ENCODE assay signal across 8 mouse cellular contexts in the genomic region with DNA sequence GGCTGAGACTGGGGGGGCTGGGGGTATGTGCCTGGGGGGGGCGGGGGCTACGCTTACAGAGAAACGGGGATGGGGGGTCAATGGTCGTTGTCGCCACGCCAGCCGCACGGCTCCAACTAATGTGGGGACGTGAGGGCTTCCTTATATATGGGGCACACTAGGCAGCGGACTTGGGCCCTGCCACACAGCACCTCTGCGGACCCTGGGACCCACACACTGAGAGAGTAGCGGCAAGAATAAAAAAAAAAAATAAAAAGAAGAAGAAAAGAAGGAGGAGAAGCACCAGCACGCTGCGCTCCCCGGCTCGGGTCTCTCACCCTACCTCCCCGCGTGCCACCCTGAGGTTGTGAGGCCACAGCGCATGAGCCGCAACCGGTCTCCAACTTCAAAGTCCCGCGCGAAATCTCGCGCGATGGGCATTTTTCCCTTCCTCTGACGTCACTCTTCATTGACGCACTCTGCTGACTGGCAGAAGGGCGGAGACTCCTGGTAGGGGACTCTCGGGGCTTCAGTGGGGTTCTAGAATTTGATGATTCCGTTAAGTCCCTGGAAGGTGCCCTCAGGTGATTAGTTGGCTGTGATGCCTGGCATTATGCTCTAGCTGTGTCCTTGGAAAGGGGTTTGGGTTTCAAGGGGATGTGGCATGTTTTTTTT. TPM values are rescaled to one million over a fixed set of nuclear protein-coding genes. Genes with fewer than 3 reads are reported as not detected.
DNase-seq lines count a peak whose midpoint lies in the region; ATAC-seq and TF ChIP-seq lines count a peak whose summit lies in the region.

No protein-coding gene starts in this region.

- TF ChIP-seq EP300 in ES-Bruce4 (IDR thresholded peaks at IDR 0.05; ENCODE audit: insufficient read depth, low read depth, low read length), result no peak

- DNase-seq in heart, postnatal 14 days, result peak; percentile 89 to 93
- DNase-seq in layer of hippocampus, adult 11-12 months (ENCODE audit: low spot score), result peak; percentile 93
- DNase-seq in lung, adult 18-20 months, result peak; percentile 93
- peak; percentile 91 for DNase-seq in testis, postnatal 14 days (ENCODE audit: low spot score)

- WGBS in forebrain, embryonic 13.5 days, result 23% methylated on average over 32 of the region's 32 CpGs
- WGBS in neural tube, embryonic 15.5 days, result 20% methylated on average over 31 of the region's 32 CpGs

- peak overlapping the region; percentile 100 for H3K9ac ChIP-seq in ES-Bruce4 (ENCODE audit: low read depth, poor library complexity, severe bottlenecking)
- peak overlapping the region; percentile 76 for H3K9ac ChIP-seq in forebrain, embryonic 13.5 days
- H3K9ac ChIP-seq in neural tube, embryonic 15.5 days (replicated peaks), result peak overlapping the region; percentile 66

- H3K4me3 ChIP-seq in ES-Bruce4 (ENCODE audit: low read depth, low read length), result peak overlapping the region; percentile 96
- peak overlapping the region; percentile 56 for H3K4me3 ChIP-seq in forebrain, embryonic 13.5 days
- peak overlapping the region; percentile 55 for H3K4me3 ChIP-seq in neural tube, embryonic 15.5 days (replicated peaks)

- H3K27me3 ChIP-seq in ES-Bruce4 (ENCODE audit: control insufficient read depth, insufficient read depth, low read length, poor library complexity, severe bottlenecking), result no peaks in the 10 kb centered on the region
- no peaks in the 10 kb centered on the region for H3K27me3 ChIP-seq in forebrain, embryonic 13.5 days
- no peaks in the 10 kb centered on the region for H3K27me3 ChIP-seq in neural tube, embryonic 15.5 days (replicated peaks)

- TF ChIP-seq CTCF in ES-Bruce4 (IDR thresholded peaks at IDR 0.05; ENCODE audit: low read depth, low read length), result no peak

- peak overlapping the region; percentile 48; the same call in 1 of the 2 replicates for H3K27ac ChIP-seq in ES-Bruce4 (ENCODE audit: insufficient read depth, low read length)
- H3K27ac ChIP-seq in forebrain, embryonic 13.5 days, result peak overlapping the region; percentile 81
- H3K27ac ChIP-seq in neural tube, embryonic 15.5 days (replicated peaks), result peak overlapping the region; percentile 88

- peak; percentile 93 for ATAC-seq in cerebellum, adult (ENCODE audit: insufficient number of reproducible peaks, low FRiP score, low TSS enrichment)
- peak; percentile 94 for ATAC-seq in forebrain, embryonic 13.5 days
- peak; percentile 95 for ATAC-seq in neural tube, embryonic 15.5 days (ENCODE audit: low FRiP score)

- H3K4me1 ChIP-seq in ES-Bruce4 (ENCODE audit: control insufficient read depth, insufficient read depth, low read length), result no peaks in the 10 kb centered on the region
- H3K4me1 ChIP-seq in forebrain, embryonic 13.5 days, result no peaks in the 10 kb centered on the region
- H3K4me1 ChIP-seq in neural tube, embryonic 15.5 days, result no peaks in the 10 kb centered on the region

- H3K9me3 ChIP-seq in ES-Bruce4 (replicated peaks; ENCODE audit: control insufficient read depth, insufficient read depth, low read length, poor library complexity, severe bottlenecking), result no peaks in the 10 kb centered on the region
- H3K9me3 ChIP-seq in forebrain, embryonic 13.5 days (replicated peaks), result no peaks in the 10 kb centered on the region
- H3K9me3 ChIP-seq in neural tube, embryonic 15.5 days (replicated peaks), result no peaks in the 10 kb centered on the region

- peak overlapping the region; percentile 64 for H3K4me2 ChIP-seq in forebrain, embryonic 13.5 days
- H3K4me2 ChIP-seq in neural tube, embryonic 15.5 days, result peak overlapping the region; percentile 55

- TF ChIP-seq POLR2A in ES-Bruce4 (IDR thresholded peaks at IDR 0.05; ENCODE audit: insufficient read depth, low read length), result peak; percentile 67

- H3K36me3 ChIP-seq in ES-Bruce4 (ENCODE audit: control insufficient read depth, insufficient read depth, low read length, poor library complexity, severe bottlenecking), result no peaks in the 10 kb centered on the region
- no peaks in the 10 kb centered on the region for H3K36me3 ChIP-seq in forebrain, embryonic 13.5 days (ENCODE audit: poor library complexity, severe bottlenecking)
- no peaks in the 10 kb centered on the region for H3K36me3 ChIP-seq in neural tube, embryonic 15.5 days

- intact Hi-C loops in heart, postnatal 14 days (cut with DNase I), result loop anchor here (5.0 kb wide), 1 partner anchor 71 kb away; no protein-coding TSS in a partner anchor

RNA-seq across cellular contexts. Expression of a gene that starts 0.5 kb away (rescaled TPM):
- 15.2 and 17.7 TPM in 2 replicates for polyA plus RNA-seq in ES-Bruce4 (2011; ENCODE audit: insufficient read depth, insufficient read length, low read depth, missing spikeins)
- 8.0 and 8.7 TPM in 2 replicates for polyA plus RNA-seq in forebrain, embryonic 13.5 days (2015; fragmentation: Nextera tagmentation; extraction: Ambion mirVana)
- total RNA-seq in heart, postnatal 14 days (2021), result 1 to 10 TPM; 3.4 to 3.8 TPM
- polyA plus RNA-seq in neural tube, embryonic 15.5 days (2015; fragmentation: Nextera tagmentation; extraction: Ambion mirVana), result 18.3 and 19.5 TPM in 2 replicates

RNA-seq across cellular contexts. Expression of a gene that starts 29.3 kb away (rescaled TPM):
- polyA plus RNA-seq in ES-Bruce4 (2011; ENCODE audit: insufficient read depth, insufficient read length, low read depth, missing spikeins), result 20.2 and 20.7 TPM in 2 replicates
- 26.7 and 29.1 TPM in 2 replicates for polyA plus RNA-seq in forebrain, embryonic 13.5 days (2015; fragmentation: Nextera tagmentation; extraction: Ambion mirVana)
- 10 to 100 TPM; 16.3 to 17.4 TPM for total RNA-seq in heart, postnatal 14 days (2021)
- polyA plus RNA-seq in neural tube, embryonic 15.5 days (2015; fragmentation: Nextera tagmentation; extraction: Ambion mirVana), result 24.2 and 27.6 TPM in 2 replicates

RNA-seq across cellular contexts. Expression of a gene that starts 29.5 kb away (rescaled TPM):
- polyA plus RNA-seq in ES-Bruce4 (2011; ENCODE audit: insufficient read depth, insufficient read length, low read depth, missing spikeins), result 101 and 112 TPM in 2 replicates
- polyA plus RNA-seq in forebrain, embryonic 13.5 days (2015; fragmentation: Nextera tagmentation; extraction: Ambion mirVana), result 127 and 138 TPM in 2 replicates
- 10 to 100 TPM; 75.9 to 77.4 TPM for total RNA-seq in heart, postnatal 14 days (2021)
- polyA plus RNA-seq in neural tube, embryonic 15.5 days (2015; fragmentation: Nextera tagmentation; extraction: Ambion mirVana), result 115 and 117 TPM in 2 replicates

Comparison
In these comparisons a context has a peak if more than half of its experiments do, and no peak if none do; other contexts are left out.
1. Peak in every context shown above with its lines: DNase-seq, ATAC-seq, H3K4me3 ChIP-seq and H3K27ac ChIP-seq.